Mouse (Mus musculus): ENCODE data around the gene Ceacam16. TPM values are rescaled to one million over a fixed set of nuclear protein-coding genes. Genes with fewer than 3 reads are reported as not detected.

The Ceacam16 gene
- polyA plus RNA-seq, 1 experiment from 2014 or later, result not detected

DNA sequence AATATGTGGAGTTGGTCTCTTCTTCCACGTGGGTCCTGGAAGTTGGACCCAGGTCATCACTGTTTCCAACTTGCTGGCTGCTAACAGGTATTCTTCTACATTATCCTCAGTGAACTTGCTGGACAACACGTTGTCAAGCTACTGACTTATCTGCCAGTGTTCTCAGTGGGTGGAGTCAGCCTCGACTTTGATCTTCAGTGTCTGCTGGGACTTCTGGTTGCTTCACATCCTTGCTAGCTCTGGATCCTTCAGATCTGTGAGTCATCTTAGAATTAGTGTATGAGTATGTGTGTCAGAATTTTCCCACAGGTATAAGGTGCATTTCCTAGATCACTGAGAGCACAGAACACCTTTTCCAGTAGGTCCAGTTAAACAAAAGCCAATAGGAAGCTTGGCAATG lies 24.3 kb downstream of the Ceacam16 start:
- H3K4me2 ChIP-seq (ENCODE audit: low read length), result no peak overlapping the region
- H3K4me1 ChIP-seq (replicated peaks; ENCODE audit: control insufficient read depth, insufficient read depth, low read length), result no peaks in the 10 kb centered on the region
- no peak overlapping the region for H3K27ac ChIP-seq (ENCODE audit: low read depth)
- H3K9ac ChIP-seq (ENCODE audit: low read length), result no peak overlapping the region
- DNase-seq (ENCODE audit: low spot score) (no peak), ATAC-seq (replicated peaks; ENCODE audit: low FRiP score, low TSS enrichment, low read depth) (no peak)
- H3K36me3 ChIP-seq (ENCODE audit: control insufficient read depth, insufficient read depth, low read length), result no peaks in the 10 kb centered on the region
- 58% methylated on average over 3 of the region's 3 CpGs for WGBS
- no peak overlapping the region for H3K4me3 ChIP-seq (ENCODE audit: low read depth, low read length)
- H3K9me3 ChIP-seq (ENCODE audit: control insufficient read depth, low read length), result no peaks in the 10 kb centered on the region
- no peaks in the 10 kb centered on the region for H3K27me3 ChIP-seq (replicated peaks; ENCODE audit: control insufficient read depth, insufficient read depth, low read length)

DNA sequence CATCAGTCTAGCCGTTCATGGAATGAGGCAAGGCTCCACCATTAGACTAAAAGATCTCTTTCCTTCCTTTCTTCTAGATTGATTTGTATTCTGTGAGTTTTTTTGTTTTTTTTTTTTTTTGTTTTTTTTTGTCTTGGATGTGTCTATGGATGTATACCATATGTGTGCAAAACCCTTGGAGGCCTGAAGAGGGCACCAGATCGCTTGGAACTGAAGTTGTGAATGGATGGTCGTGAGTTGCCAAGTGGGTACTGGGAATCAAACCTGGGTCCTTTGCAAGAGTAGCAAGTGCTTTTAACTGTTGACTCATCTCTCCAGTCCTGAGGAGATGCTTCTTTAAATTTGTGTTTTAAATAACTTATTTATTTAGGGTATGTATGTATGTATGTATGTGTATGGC lies 27.0 kb downstream of the Ceacam16 start:
- Histone ChIP-seq H3K4me1 (replicated peaks; ENCODE audit: control insufficient read depth, insufficient read depth, low read length) (peaks cover 7% of the 10 kb centered on the region), H3K36me3 (ENCODE audit: control insufficient read depth, insufficient read depth, low read length) (no peaks in the 10 kb centered on the region), H3K27me3 (replicated peaks; ENCODE audit: control insufficient read depth, insufficient read depth, low read length) (no peaks in the 10 kb centered on the region), H3K4me2 (ENCODE audit: low read length) (no peak overlapping the region), H3K9me3 (ENCODE audit: control insufficient read depth, low read length) (no peaks in the 10 kb centered on the region), H3K4me3 (ENCODE audit: low read depth, low read length) (no peak overlapping the region), H3K9ac (ENCODE audit: low read length) (no peak overlapping the region), H3K27ac (ENCODE audit: low read depth) (no peak overlapping the region)
- ATAC-seq (replicated peaks; ENCODE audit: low FRiP score, low TSS enrichment, low read depth) (no peak), DNase-seq (ENCODE audit: low spot score) (no peak)
- WGBS, result 65% methylated on average over 3 of the region's 3 CpGs

DNA sequence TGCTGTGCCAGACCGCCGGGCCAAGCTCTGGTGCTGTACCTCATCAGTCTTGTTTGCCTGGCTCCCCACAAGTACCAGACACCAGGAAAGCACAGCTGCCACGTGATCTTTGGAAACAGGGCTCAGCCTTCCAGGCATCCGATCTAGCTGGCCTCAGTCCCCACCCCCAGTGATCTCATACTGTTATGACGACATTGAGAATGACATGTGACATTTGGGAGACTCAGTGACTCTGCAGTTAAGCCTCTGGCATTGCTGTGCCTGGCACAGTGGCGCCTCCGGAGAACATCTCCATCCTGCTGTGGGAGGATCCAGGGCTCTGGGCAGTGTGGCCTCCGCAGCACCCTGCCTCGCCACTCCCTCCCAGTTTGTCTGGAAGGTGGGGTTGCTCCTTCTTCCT lies 29.3 kb downstream of the Ceacam16 start:
- 43% methylated on average over 9 of the region's 9 CpGs for WGBS
- no peak for DNase-seq (ENCODE audit: low spot score)

DNA sequence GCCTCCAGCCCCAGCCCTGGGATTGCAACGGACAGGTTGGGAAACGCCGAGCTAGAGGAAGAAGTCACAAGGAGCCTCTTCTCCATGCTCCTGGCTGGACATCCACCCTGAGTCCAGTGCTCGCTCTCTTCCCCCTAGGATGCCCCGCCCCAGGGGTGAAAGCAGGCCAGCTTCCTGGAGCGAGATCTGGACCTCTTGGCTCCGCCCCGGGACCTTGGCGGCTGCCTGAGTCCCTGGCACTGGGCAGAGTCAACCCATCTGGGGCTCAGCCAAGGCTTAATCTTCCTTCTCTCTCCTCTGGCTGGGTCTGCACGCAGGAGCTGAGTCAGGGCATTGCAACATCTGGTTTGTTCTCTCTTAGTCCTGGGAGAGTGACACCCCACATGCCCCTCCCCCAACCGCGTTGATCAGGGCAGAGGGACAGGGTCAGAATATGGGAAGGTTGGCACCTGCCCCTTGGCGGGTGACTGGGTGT lies 30.4 kb downstream of the Ceacam16 start:
- 21% methylated on average over 13 of the region's 13 CpGs for WGBS
- Histone ChIP-seq H3K4me1 (replicated peaks; ENCODE audit: control insufficient read depth, insufficient read depth, low read length) (peaks cover 7% of the 10 kb centered on the region), H3K27ac (ENCODE audit: low read depth) (no peak overlapping the region), H3K36me3 (ENCODE audit: control insufficient read depth, insufficient read depth, low read length) (no peaks in the 10 kb centered on the region), H3K4me3 (ENCODE audit: low read depth, low read length) (no peak overlapping the region), H3K9me3 (ENCODE audit: control insufficient read depth, low read length) (no peaks in the 10 kb centered on the region), H3K27me3 (replicated peaks; ENCODE audit: control insufficient read depth, insufficient read depth, low read length) (no peaks in the 10 kb centered on the region), H3K9ac (ENCODE audit: low read length) (0 out of 2 replicates have a peak overlapping the region, but pooled peaks have one; percentile 8), H3K4me2 (ENCODE audit: low read length) (peak overlapping the region; percentile 9; the same call in 1 of the 2 replicates)
- peak; percentile 52 for ATAC-seq (replicated peaks; ENCODE audit: low FRiP score, low TSS enrichment, low read depth)
- DNase-seq (ENCODE audit: low spot score), result peak; percentile 59

More for the DNA sequence above, 29.3 kb downstream of the Ceacam16 start:
- peaks cover 7% of the 10 kb centered on the region for H3K4me1 ChIP-seq (replicated peaks; ENCODE audit: control insufficient read depth, insufficient read depth, low read length)
- H3K4me3 ChIP-seq (ENCODE audit: low read depth, low read length), result no peak overlapping the region
- no peaks in the 10 kb centered on the region for H3K27me3 ChIP-seq (replicated peaks; ENCODE audit: control insufficient read depth, insufficient read depth, low read length)
- H3K27ac ChIP-seq (ENCODE audit: low read depth), result no peak overlapping the region
- no peak overlapping the region for H3K9ac ChIP-seq (ENCODE audit: low read length)
- no peak overlapping the region for H3K4me2 ChIP-seq (ENCODE audit: low read length)
- ATAC-seq (replicated peaks; ENCODE audit: low FRiP score, low TSS enrichment, low read depth), result peak; percentile 33; the same call in 1 of the 2 replicates
- no peaks in the 10 kb centered on the region for H3K9me3 ChIP-seq (ENCODE audit: control insufficient read depth, low read length)
- no peaks in the 10 kb centered on the region for H3K36me3 ChIP-seq (ENCODE audit: control insufficient read depth, insufficient read depth, low read length)

DNA sequence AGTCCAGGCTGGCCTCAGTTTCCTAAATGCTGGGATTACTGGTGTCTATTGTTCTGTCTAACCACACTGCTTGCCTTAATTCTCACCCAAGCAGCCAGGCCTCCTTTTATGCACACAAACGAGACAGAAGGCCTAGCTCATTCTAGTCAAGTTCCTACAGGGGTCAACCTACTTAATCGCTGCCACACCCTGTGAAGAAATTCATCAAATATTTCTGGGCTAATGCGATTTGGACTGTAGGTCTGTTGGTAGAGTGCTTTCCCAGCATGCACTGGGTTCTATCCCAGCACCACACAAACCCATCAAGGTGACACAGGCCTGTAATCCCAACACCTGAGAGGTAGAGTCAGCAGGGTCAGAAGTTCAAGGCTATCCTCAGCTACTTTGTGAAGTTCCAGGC lies 31.4 kb downstream of the Ceacam16 start:
- no peak for DNase-seq (ENCODE audit: low spot score)

DNA sequence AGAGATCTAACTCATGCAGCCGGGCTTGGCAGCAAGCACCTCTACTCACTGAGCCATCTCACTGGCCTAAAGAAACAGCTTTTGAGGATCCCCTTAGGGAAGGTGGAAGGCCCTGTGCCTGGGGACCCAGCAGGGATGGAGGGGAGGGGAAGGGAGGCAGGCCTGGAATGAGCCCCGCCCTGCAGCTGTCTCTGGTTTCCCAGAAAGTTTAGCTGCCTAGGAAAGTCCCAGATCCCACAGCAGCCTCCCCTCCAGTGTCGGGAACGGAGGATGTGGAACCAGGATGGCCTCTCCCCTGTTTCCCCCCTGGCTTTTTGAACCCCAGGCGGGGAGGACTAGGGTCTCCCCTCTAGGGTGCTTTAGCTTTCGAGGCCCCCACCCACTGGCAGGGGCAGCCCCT lies 34.3 kb downstream of the Ceacam16 start:
- Histone ChIP-seq H3K4me3 (ENCODE audit: low read depth, low read length) (no peak overlapping the region), H3K4me2 (ENCODE audit: low read length) (no peak overlapping the region), H3K9me3 (ENCODE audit: control insufficient read depth, low read length) (no peaks in the 10 kb centered on the region), H3K27ac (ENCODE audit: low read depth) (no peak overlapping the region), H3K9ac (ENCODE audit: low read length) (no peak overlapping the region), H3K36me3 (ENCODE audit: control insufficient read depth, insufficient read depth, low read length) (no peaks in the 10 kb centered on the region), H3K4me1 (replicated peaks; ENCODE audit: control insufficient read depth, insufficient read depth, low read length) (peaks cover 30% of the 10 kb centered on the region), H3K27me3 (replicated peaks; ENCODE audit: control insufficient read depth, insufficient read depth, low read length) (peaks cover 3% of the 10 kb centered on the region; the same call in 1 of the 2 replicates)
- ATAC-seq (replicated peaks; ENCODE audit: low FRiP score, low TSS enrichment, low read depth), result no peak
- WGBS, result 36% methylated on average over 6 of the region's 6 CpGs
- no peak for DNase-seq (ENCODE audit: low spot score)

More for the DNA sequence above, 31.4 kb downstream of the Ceacam16 start:
- Histone ChIP-seq H3K27me3 (replicated peaks; ENCODE audit: control insufficient read depth, insufficient read depth, low read length) (no peaks in the 10 kb centered on the region), H3K9me3 (ENCODE audit: control insufficient read depth, low read length) (no peaks in the 10 kb centered on the region), H3K9ac (ENCODE audit: low read length) (no peak overlapping the region), H3K4me3 (ENCODE audit: low read depth, low read length) (no peak overlapping the region), H3K4me2 (ENCODE audit: low read length) (no peak overlapping the region), H3K4me1 (replicated peaks; ENCODE audit: control insufficient read depth, insufficient read depth, low read length) (peaks cover 7% of the 10 kb centered on the region), H3K27ac (ENCODE audit: low read depth) (no peak overlapping the region), H3K36me3 (ENCODE audit: control insufficient read depth, insufficient read depth, low read length) (no peaks in the 10 kb centered on the region)
- 82% methylated on average over 3 of the region's 3 CpGs for whole genome bisulfite sequencing
- no peak for ATAC-seq (replicated peaks; ENCODE audit: low FRiP score, low TSS enrichment, low read depth)

DNA sequence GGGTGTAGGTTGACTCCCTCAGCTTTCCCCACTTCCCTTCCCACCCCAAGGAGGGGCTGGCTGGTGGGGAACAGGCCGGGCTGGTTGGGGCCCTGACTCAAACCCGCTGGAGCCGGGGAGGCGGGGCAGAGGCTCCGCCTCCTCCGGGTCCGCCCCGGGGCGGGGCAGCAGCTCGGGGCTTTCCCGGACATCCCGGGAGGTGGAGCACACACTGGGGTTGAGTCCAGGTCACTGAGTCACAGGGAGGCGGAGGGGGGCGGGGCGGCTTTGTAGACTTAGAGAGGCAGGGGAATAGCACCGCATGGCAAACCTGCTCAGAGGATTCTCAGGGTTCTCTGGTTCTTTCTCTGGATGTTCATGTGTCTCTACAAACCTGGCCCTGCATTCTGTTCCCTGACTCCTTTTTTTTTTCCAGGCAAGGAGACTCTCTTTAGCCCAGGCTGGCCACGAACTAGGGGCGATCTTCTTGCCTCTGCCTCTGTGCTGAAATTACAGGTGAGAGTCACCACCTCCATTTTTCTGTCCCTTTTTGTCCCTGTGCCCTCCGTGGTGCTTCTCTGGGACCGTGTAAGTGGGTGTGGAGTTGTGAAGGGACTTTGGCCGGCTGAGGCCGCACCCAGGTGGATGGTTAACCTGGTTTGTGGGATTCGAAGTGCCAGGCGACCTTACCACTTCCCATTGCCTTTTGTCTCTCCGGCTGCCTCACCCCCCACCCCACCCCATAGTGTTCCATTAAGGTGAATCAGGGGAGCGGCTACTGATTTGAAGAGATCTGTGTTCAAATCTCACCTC lies 36.7 kb downstream of the Ceacam16 start:
- Histone ChIP-seq H3K4me3 (ENCODE audit: low read depth, low read length) (no peak overlapping the region; the same call in 1 of the 2 replicates), H3K27ac (ENCODE audit: low read depth) (peak overlapping the region; percentile 88), H3K27me3 (replicated peaks; ENCODE audit: control insufficient read depth, insufficient read depth, low read length) (peaks cover 8% of the 10 kb centered on the region; the same call in 1 of the 2 replicates), H3K4me1 (replicated peaks; ENCODE audit: control insufficient read depth, insufficient read depth, low read length) (peaks cover 23% of the 10 kb centered on the region), H3K4me2 (ENCODE audit: low read length) (peak overlapping the region; percentile 41), H3K9ac (ENCODE audit: low read length) (0 out of 2 replicates have a peak overlapping the region, but pooled peaks have one; percentile 29), H3K9me3 (ENCODE audit: control insufficient read depth, low read length) (peaks cover 5% of the 10 kb centered on the region; the same call in 1 of the 2 replicates), H3K36me3 (ENCODE audit: control insufficient read depth, insufficient read depth, low read length) (no peaks in the 10 kb centered on the region)
- 18% methylated on average over 26 of the region's 26 CpGs for WGBS
- DNase-seq (ENCODE audit: low spot score) (peak; percentile 91), ATAC-seq (replicated peaks; ENCODE audit: low FRiP score, low TSS enrichment, low read depth) (peak; percentile 90)

DNA sequence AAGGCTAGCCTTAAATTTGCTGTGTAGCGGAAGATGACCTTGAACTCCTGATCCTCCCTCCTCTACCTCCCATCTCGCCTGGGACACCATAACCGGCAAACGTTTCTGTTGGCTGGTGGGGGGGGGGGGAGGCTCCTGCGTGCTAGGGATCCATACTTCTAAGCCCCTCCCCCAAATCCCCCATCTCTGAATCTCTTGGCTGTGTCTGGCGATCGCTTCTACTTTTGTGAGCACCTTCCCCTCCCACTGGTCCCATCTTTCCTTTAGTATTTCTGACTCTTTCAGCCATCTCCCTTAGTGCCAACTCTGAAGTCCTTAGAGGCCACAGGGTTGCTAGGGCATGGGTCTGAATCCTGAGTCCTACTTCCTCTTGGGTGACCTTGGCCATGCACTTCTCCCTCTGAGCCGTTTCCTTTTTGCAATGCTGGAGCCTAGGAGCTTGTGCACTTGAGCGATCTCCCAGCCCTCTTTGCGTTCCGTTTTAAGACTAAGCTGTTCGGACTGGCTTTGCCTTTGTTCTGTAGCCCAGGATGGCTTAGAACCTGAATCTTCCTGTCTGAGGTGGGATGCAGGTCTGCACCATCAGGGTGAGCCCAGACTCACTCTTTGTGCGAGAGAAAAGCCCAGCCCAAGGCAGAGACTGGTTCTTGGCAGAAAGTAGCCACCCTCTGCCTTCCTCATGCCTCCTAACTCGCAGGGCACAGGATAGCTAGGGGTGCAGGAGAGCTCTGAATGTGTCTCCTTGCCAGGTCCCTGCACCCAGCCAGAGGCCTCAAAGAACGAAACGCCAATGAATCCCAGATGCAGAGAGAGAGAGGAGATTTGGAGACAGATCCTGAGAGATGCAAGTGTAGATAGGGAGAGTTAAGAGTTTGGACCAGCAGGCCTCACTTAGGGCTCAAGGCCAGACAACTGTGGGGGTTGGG lies 37.6 kb downstream of the Ceacam16 start:
- H3K4me3 ChIP-seq (ENCODE audit: low read depth, low read length), result peak overlapping the region; percentile 51; the same call in 1 of the 2 replicates
- DNase-seq (ENCODE audit: low spot score), result no peak
- peak; percentile 24 for ATAC-seq (replicated peaks; ENCODE audit: low FRiP score, low TSS enrichment, low read depth)
- H3K9ac ChIP-seq (ENCODE audit: low read length), result 0 out of 2 replicates have a peak overlapping the region, but pooled peaks have one; percentile 3
- peaks cover 5% of the 10 kb centered on the region; the same call in 1 of the 2 replicates for H3K9me3 ChIP-seq (ENCODE audit: control insufficient read depth, low read length)
- no peaks in the 10 kb centered on the region for H3K36me3 ChIP-seq (ENCODE audit: control insufficient read depth, insufficient read depth, low read length)
- peak overlapping the region; percentile 88 for H3K27ac ChIP-seq (ENCODE audit: low read depth)
- peak overlapping the region; percentile 41 for H3K4me2 ChIP-seq (ENCODE audit: low read length)
- H3K27me3 ChIP-seq (replicated peaks; ENCODE audit: control insufficient read depth, insufficient read depth, low read length), result peaks cover 8% of the 10 kb centered on the region; the same call in 1 of the 2 replicates
- WGBS, result 26% methylated on average over 16 of the region's 16 CpGs
- peaks cover 29% of the 10 kb centered on the region for H3K4me1 ChIP-seq (replicated peaks; ENCODE audit: control insufficient read depth, insufficient read depth, low read length)
